Mouse (Mus musculus): ENCODE data around the gene Msx2. TPM values are rescaled to one million over a fixed set of nuclear protein-coding genes. Genes with fewer than 3 reads are reported as not detected.
A peak's percentile ranks its signal among the peaks of the same experiment; 100 is the strongest.

Gene Msx2
- polyA plus RNA-seq (2015; fragmentation: Nextera tagmentation; extraction: Ambion mirVana): 1.9 TPM in 2 replicates

DNA sequence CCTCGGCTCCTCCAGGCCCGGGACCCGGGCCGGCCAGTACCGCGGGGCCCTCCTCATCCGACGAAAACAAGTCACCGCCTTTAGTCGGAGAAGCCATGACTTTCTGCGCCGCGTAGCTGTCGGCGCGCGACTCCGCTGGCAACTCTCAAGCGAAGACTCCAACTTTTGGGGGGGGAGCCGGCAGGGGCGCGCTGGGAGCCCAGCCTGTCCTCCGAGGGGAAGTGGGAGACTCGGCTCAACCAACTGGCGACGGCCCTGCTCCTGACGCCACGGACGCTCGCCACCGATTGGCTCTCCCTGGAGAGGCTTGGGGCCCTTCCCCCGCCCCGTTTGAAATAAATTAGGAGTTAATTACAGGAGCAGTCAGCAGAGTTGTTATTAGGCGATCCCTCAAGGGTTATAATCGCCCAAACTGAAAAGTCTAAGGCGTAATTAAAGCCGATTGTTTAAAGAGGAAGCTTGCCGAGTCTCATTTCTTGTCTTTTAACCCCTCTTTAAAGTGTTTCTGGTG lies at the start of gene Msx2:
TSS of gene Msx2 (minus strand) at position 461 of the 511 bp plus-strand sequence.
- H3K27ac ChIP-seq (ENCODE audit: low read length): 0 out of 2 replicates have a peak within 1 kb of the TSS, but pooled peaks have one; percentile 20
- WGBS: under 1% methylated on average over 38 of the region's 38 CpGs

DNA sequence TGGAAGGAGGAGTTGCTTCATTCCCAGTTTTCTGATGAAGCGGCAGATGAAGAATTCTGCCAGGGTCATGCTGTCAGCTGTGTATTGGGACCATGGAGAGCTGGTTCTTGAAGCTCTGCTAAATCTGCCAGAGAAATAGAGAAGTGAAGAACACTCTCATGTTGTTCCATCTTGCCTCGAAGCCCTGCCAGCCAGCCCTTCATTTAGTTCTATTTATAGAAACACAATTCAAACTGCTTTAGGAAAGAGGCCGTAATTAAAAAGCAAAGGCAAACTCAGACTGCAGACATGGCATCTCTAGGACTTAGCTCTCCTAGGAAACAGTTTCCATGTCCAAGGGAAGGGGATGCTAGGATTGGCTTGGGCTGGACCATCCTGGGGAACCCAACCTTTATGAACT lies 48.6 kb upstream of the Msx2 start:
- no peak overlapping the region for H3K27ac ChIP-seq (ENCODE audit: low read length)
- WGBS: 41% methylated on average over 3 of the region's 3 CpGs
- H3K4me2 ChIP-seq (ENCODE audit: low read depth, low read length): no peak overlapping the region
- H3K4me1 ChIP-seq (ENCODE audit: control insufficient read depth, insufficient read depth, low read length): peaks cover 6% of the 10 kb centered on the region
- no peak overlapping the region for H3K4me3 ChIP-seq (ENCODE audit: low read length)
- H3K9ac ChIP-seq (ENCODE audit: low read length): no peak overlapping the region
- no peaks in the 10 kb centered on the region for H3K36me3 ChIP-seq (ENCODE audit: control insufficient read depth, insufficient read depth)
- peaks cover 3% of the 10 kb centered on the region; the same call in 1 of the 2 replicates for H3K9me3 ChIP-seq (replicated peaks; ENCODE audit: control insufficient read depth, low read length)
- H3K27me3 ChIP-seq (ENCODE audit: control insufficient read depth, insufficient read depth, low read length): no peaks in the 10 kb centered on the region
- ATAC-seq (replicated peaks; ENCODE audit: extremely low read depth, insufficient read depth, low FRiP score): no peak

More for the DNA sequence above, at the start of gene Msx2:
- Histone ChIP-seq H3K36me3 (ENCODE audit: control insufficient read depth, insufficient read depth) (no peaks in the 10 kb centered on the region), H3K27me3 (ENCODE audit: control insufficient read depth, insufficient read depth, low read length) (peaks cover 71% of the 10 kb centered on the region), H3K9ac (ENCODE audit: low read length) (peak within 1 kb of the TSS; percentile 66), H3K4me1 (ENCODE audit: control insufficient read depth, insufficient read depth, low read length) (no peaks in the 10 kb centered on the region; the same call in none of the 2 replicates), H3K9me3 (replicated peaks; ENCODE audit: control insufficient read depth, low read length) (no peaks in the 10 kb centered on the region), H3K4me3 (ENCODE audit: low read length) (peak within 1 kb of the TSS; percentile 60), H3K4me2 (ENCODE audit: low read depth, low read length) (peak within 1 kb of the TSS; percentile 88)
- ATAC-seq (replicated peaks; ENCODE audit: extremely low read depth, insufficient read depth, low FRiP score): peak; percentile 92

DNA sequence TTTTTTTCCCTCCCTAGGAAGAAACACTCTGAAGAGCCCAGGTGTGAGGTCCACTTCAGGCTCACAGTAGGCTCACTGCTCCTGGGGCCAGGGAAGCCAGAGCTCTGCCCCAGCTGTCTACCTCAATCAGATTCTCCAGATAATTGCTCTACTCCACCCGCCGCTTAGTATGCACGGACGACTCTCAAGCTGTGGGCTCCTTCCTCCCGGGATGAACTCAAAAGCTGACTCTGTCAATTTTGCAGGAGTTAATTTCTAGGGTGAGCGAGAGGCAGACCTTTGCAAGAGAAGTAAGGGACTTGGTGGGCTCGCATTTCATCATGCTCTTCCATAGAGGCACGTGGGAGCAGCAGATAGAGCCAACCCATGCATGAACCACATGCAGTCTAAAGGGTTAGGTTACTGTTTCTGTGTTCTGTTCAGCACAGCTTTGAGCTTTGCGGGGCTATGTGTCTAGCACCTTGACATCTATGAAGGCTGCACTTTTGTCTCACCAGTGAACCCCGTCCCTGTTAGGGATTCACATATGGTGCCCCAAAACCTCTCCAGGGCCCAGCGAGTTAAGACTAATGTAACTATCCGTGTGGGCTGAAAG lies 47.6 kb upstream of the Msx2 start:
- no peak for ATAC-seq (replicated peaks; ENCODE audit: extremely low read depth, insufficient read depth, low FRiP score)
- no peak overlapping the region for H3K4me2 ChIP-seq (ENCODE audit: low read depth, low read length)
- no peaks in the 10 kb centered on the region for H3K36me3 ChIP-seq (ENCODE audit: control insufficient read depth, insufficient read depth)
- no peaks in the 10 kb centered on the region for H3K27me3 ChIP-seq (ENCODE audit: control insufficient read depth, insufficient read depth, low read length)
- no peak overlapping the region for H3K4me3 ChIP-seq (ENCODE audit: low read length)
- 71% methylated on average over 12 of the region's 12 CpGs for WGBS
- no peak overlapping the region for H3K27ac ChIP-seq (ENCODE audit: low read length)
- H3K4me1 ChIP-seq (ENCODE audit: control insufficient read depth, insufficient read depth, low read length): peaks cover 6% of the 10 kb centered on the region
- H3K9me3 ChIP-seq (replicated peaks; ENCODE audit: control insufficient read depth, low read length): peaks cover 3% of the 10 kb centered on the region
- no peak overlapping the region for H3K9ac ChIP-seq (ENCODE audit: low read length)

DNA sequence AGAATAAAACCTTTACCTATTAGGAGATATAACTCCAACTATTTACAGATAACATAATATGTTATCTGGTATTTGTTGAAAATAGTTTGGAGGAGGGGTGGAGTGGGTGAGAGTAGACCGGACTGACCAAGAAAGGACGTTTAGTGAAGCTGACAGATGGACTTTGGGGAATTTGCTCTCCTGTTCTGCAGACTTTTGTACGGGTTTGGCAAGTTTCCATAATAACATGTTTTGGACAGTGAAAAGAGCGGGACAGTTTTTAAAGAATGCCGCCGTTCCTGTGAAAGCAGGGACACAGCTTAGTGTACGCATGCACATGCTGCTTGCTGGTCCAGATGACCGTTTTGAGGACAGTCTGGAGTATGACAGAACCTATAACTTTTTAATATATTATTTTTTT lies 46.9 kb upstream of the Msx2 start:
- no peak for ATAC-seq (replicated peaks; ENCODE audit: extremely low read depth, insufficient read depth, low FRiP score)
- Histone ChIP-seq H3K4me2 (ENCODE audit: low read depth, low read length) (no peak overlapping the region), H3K36me3 (ENCODE audit: control insufficient read depth, insufficient read depth) (no peaks in the 10 kb centered on the region), H3K27me3 (ENCODE audit: control insufficient read depth, insufficient read depth, low read length) (no peaks in the 10 kb centered on the region), H3K27ac (ENCODE audit: low read length) (no peak overlapping the region), H3K4me1 (ENCODE audit: control insufficient read depth, insufficient read depth, low read length) (peaks cover 6% of the 10 kb centered on the region), H3K4me3 (ENCODE audit: low read length) (no peak overlapping the region), H3K9me3 (replicated peaks; ENCODE audit: control insufficient read depth, low read length) (peaks cover 3% of the 10 kb centered on the region), H3K9ac (ENCODE audit: low read length) (no peak overlapping the region)
- WGBS: 56% methylated on average over 8 of the region's 8 CpGs

DNA sequence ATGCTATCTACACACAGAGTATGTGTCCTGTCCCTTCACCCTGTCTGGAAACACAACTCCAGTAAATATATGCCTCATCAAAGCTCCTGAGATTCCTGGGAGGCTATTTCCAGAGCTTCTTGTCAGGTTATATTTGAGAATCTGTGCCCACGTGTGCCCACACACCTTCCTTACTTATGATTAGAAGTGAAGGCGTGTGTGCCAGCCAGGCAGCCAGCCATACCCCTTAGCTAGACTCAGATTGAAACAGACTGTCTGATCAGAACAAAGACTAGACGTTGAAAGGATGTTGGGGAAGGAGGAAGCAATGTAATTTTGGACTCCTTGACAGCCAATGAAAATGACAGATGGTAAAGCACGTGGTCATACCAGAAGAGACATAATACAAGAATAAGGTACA lies 45.4 kb upstream of the Msx2 start:
- H3K9ac ChIP-seq (ENCODE audit: low read length): no peak overlapping the region
- peaks cover 4% of the 10 kb centered on the region for H3K4me1 ChIP-seq (ENCODE audit: control insufficient read depth, insufficient read depth, low read length)
- H3K4me2 ChIP-seq (ENCODE audit: low read depth, low read length): no peak overlapping the region
- H3K27me3 ChIP-seq (ENCODE audit: control insufficient read depth, insufficient read depth, low read length): no peaks in the 10 kb centered on the region
- H3K4me3 ChIP-seq (ENCODE audit: low read length): no peak overlapping the region
- H3K27ac ChIP-seq (ENCODE audit: low read length): no peak overlapping the region
- no peaks in the 10 kb centered on the region for H3K36me3 ChIP-seq (ENCODE audit: control insufficient read depth, insufficient read depth)
- peaks cover 3% of the 10 kb centered on the region for H3K9me3 ChIP-seq (replicated peaks; ENCODE audit: control insufficient read depth, low read length)
- ATAC-seq (replicated peaks; ENCODE audit: extremely low read depth, insufficient read depth, low FRiP score): no peak
- WGBS: 55% methylated on average over 4 of the region's 4 CpGs

DNA sequence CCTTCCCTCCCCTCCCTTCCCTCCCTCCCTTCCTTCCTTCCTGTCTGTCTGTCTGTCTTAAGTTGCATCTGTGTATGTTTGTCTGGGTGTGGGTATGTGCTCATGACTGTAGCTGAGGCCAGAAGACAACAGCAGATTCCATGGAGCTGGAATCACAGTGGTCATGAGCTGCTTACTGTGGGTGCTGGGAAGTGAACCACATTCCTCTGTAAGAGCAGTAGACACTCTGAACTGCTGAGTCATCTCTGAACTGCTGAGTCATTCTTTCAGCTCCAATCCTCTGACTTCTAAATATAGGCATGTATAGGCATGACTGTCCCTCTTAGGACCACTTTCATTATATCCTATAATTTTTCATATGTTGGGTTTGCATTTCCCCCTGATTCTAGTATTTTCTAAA lies 41.7 kb upstream of the Msx2 start:
- Histone ChIP-seq H3K9me3 (replicated peaks; ENCODE audit: control insufficient read depth, low read length) (peaks cover 3% of the 10 kb centered on the region), H3K4me2 (ENCODE audit: low read depth, low read length) (no peak overlapping the region), H3K27ac (ENCODE audit: low read length) (no peak overlapping the region), H3K9ac (ENCODE audit: low read length) (no peak overlapping the region), H3K4me1 (ENCODE audit: control insufficient read depth, insufficient read depth, low read length) (no peaks in the 10 kb centered on the region), H3K4me3 (ENCODE audit: low read length) (no peak overlapping the region), H3K27me3 (ENCODE audit: control insufficient read depth, insufficient read depth, low read length) (no peaks in the 10 kb centered on the region), H3K36me3 (ENCODE audit: control insufficient read depth, insufficient read depth) (no peaks in the 10 kb centered on the region)
- ATAC-seq (replicated peaks; ENCODE audit: extremely low read depth, insufficient read depth, low FRiP score): no peak

DNA sequence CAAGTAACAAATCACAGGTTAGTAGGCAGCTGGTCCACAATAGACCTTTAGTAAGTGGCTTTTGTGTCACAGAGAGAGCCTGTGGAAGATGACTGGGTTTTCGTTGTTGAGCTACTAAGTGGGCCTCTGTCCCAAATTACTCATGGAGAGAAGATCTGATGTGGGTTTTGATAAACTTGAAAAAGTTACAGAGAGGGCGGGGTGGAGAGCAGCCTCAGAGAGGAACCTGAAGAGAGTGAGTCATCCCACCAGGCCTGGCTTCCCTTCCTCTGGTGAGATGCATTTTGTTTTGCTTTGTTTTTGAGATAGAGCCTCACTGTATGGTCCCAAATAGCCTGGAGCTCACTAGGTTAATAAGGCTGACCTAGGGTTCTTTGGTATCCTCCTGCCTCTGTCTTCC lies 38.5 kb upstream of the Msx2 start:
- no peak overlapping the region for H3K9ac ChIP-seq (ENCODE audit: low read length)
- H3K4me1 ChIP-seq (ENCODE audit: control insufficient read depth, insufficient read depth, low read length): no peaks in the 10 kb centered on the region
- H3K4me3 ChIP-seq (ENCODE audit: low read length): no peak overlapping the region
- no peak overlapping the region for H3K4me2 ChIP-seq (ENCODE audit: low read depth, low read length)
- H3K27me3 ChIP-seq (ENCODE audit: control insufficient read depth, insufficient read depth, low read length): no peaks in the 10 kb centered on the region
- no peaks in the 10 kb centered on the region for H3K36me3 ChIP-seq (ENCODE audit: control insufficient read depth, insufficient read depth)
- no peak for ATAC-seq (replicated peaks; ENCODE audit: extremely low read depth, insufficient read depth, low FRiP score)
- 72% methylated on average over 2 of the region's 2 CpGs for WGBS
- H3K27ac ChIP-seq (ENCODE audit: low read length): no peak overlapping the region
- no peaks in the 10 kb centered on the region; the same call in none of the 2 replicates for H3K9me3 ChIP-seq (replicated peaks; ENCODE audit: control insufficient read depth, low read length)

DNA sequence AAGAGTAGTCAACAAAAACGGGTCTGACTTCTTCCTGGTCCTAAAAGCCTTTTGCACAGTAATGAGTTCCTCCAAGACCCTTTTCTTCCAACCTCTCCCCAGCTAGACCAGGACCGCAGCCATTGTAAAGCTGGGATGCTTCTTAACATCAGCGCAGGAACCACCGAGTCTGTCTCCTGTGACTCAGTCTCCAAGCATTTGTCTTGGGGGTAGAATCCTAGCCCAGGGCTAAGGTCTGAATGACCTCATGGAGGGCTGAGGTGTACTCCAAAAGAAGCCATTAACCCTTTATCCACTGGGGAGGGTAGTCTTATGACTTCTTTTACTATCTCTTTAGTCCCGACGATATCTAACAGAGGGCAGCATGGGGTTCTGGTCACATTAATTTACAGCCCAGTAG lies 29.5 kb upstream of the Msx2 start:
- no peak overlapping the region for H3K27ac ChIP-seq (ENCODE audit: low read length)
- WGBS: 44% methylated on average over 6 of the region's 6 CpGs
- H3K9me3 ChIP-seq (replicated peaks; ENCODE audit: control insufficient read depth, low read length): no peaks in the 10 kb centered on the region
- H3K9ac ChIP-seq (ENCODE audit: low read length): no peak overlapping the region
- H3K36me3 ChIP-seq (ENCODE audit: control insufficient read depth, insufficient read depth): no peaks in the 10 kb centered on the region
- no peaks in the 10 kb centered on the region for H3K4me1 ChIP-seq (ENCODE audit: control insufficient read depth, insufficient read depth, low read length)
- no peak overlapping the region for H3K4me3 ChIP-seq (ENCODE audit: low read length)
- no peak overlapping the region for H3K4me2 ChIP-seq (ENCODE audit: low read depth, low read length)
- ATAC-seq (replicated peaks; ENCODE audit: extremely low read depth, insufficient read depth, low FRiP score): no peak
- peaks cover 3% of the 10 kb centered on the region; the same call in 1 of the 2 replicates for H3K27me3 ChIP-seq (ENCODE audit: control insufficient read depth, insufficient read depth, low read length)

DNA sequence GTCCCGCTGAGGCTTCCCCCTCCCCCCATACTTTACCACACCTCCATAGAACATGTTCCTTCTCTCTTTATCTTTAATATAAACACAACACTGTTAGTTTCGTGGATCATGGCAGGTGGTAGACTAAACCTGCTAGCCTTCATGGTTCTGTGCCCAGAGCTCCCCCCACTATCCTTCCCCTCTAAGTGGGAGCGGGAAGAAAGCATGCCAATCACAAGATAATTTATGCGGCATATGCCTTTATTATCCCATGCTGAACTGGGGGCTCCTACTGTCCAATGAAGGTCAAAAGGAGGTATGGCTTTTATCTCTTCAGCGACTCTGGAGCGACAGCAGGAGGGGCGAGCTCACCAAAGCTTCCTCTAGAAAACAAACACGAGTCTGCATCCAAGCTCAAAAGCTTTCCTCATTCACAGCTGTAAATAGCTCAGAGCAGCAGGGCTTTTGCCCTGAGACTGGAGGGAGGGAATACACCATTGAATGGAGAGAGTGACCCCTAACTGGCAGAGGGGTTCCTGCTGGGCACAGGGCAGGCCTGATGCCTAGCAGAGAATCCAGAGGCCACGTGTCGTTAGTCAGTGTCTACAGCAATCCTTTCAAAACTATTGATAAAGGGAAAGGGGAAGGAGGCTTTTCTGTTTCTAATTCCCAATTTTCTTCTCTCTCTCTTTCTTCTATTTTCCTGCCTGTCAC lies 28.8 kb upstream of the Msx2 start:
- ATAC-seq (replicated peaks; ENCODE audit: extremely low read depth, insufficient read depth, low FRiP score): no peak
- no peaks in the 10 kb centered on the region for H3K4me1 ChIP-seq (ENCODE audit: control insufficient read depth, insufficient read depth, low read length)
- H3K36me3 ChIP-seq (ENCODE audit: control insufficient read depth, insufficient read depth): no peaks in the 10 kb centered on the region
- WGBS: 12% methylated on average over 10 of the region's 10 CpGs
- no peaks in the 10 kb centered on the region for H3K9me3 ChIP-seq (replicated peaks; ENCODE audit: control insufficient read depth, low read length)
- no peak overlapping the region for H3K27ac ChIP-seq (ENCODE audit: low read length)
- peak overlapping the region; percentile 25 for H3K4me2 ChIP-seq (ENCODE audit: low read depth, low read length)
- no peak overlapping the region for H3K4me3 ChIP-seq (ENCODE audit: low read length)
- H3K27me3 ChIP-seq (ENCODE audit: control insufficient read depth, insufficient read depth, low read length): peaks cover 3% of the 10 kb centered on the region; the same call in 1 of the 2 replicates
- no peak overlapping the region for H3K9ac ChIP-seq (ENCODE audit: low read length)
